Mouse (Mus musculus) erythroblast, embryonic 14.5 days (primary cell): Measurements from ENCODE around the gene Galnt16.

Experiments
- GATA1 ChIP-seq: IDR thresholded peaks from 2 replicates; pipeline ENCODE4 v1.6.1; 2012; ENCODE audit warnings: low read length, inconsistent platforms, mixed read lengths
- TAL1 ChIP-seq: IDR thresholded peaks from 3 replicates; pipeline ENCODE4 v1.6.1; 2012; ENCODE audit warnings: low read length, inconsistent platforms, mixed read lengths

DNA sequence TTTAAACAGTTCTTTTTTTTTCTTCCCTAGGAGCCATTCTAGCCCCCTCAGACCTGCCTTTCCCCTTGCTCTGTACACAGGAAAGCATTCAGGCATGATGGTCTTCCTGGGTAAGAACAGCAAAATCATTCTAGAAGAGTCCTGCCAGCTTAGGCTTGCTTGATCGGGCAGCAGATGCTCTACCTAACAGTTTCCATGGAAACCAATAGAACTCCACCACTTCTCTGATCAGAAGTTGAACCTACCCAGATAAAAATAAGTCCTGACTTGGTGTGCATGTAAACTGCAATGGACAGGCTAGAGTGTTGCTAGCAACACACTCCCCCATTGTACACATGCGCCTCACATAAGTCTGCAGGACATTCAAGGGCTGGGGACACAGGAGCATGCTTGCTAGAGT is 86.1 kb downstream of the Galnt16 start:
- no peak for TF ChIP-seq GATA1
- no peak for TF ChIP-seq TAL1
